Mouse (Mus musculus): ENCODE measurements around the gene Hist1h2bf. TPM values are rescaled to one million over a fixed set of nuclear protein-coding genes. Genes with fewer than 3 reads are reported as not detected.

Hist1h2bf gene
- polyA plus RNA-seq, 2 experiments = 3.4 to 15.9 TPM

GRCm38 (mm10) chr13:23524654-23525053 is 49.3 kb downstream of the Hist1h2bf start:
- Histone ChIP-seq H3K27ac (no peak overlapping the region), H3K36me3 (replicated peaks; ENCODE audit: control insufficient read depth, insufficient read depth, low read depth) (no peaks in the 10 kb centered on the region), H3K4me1 (replicated peaks; ENCODE audit: control insufficient read depth in 2 of 2, insufficient read depth in 2 of 2, low read length in 1 of 2) (peaks cover 12 to 23% of the 10 kb centered on the region in 2 experiments), H3K9ac (replicated peaks) (no peak overlapping the region), H3K9me3 (ENCODE audit: control insufficient read depth, low read length) (no peaks in the 10 kb centered on the region), H3K4me2 (ENCODE audit: low read depth) (peak overlapping the region; percentile 26), H3K4me3 (ENCODE audit: insufficient read depth in 1 of 2, low read depth in 2 of 2, low read length in 2 of 2) (no peak overlapping the region), H3K27me3 (ENCODE audit: control insufficient read depth, insufficient read depth, low read length) (no peaks in the 10 kb centered on the region)
- TF ChIP-seq EP300 (IDR thresholded peaks at IDR 0.05; ENCODE audit: low read depth) = no peak
- TF ChIP-seq CTCF (IDR thresholded peaks at IDR 0.05; ENCODE audit: low read depth) = peak; percentile 94
- ATAC-seq (ENCODE audit: insufficient read depth) = no peak
- peak; percentile 73 to 77 (median 76) for DNase-seq (ENCODE audit: low read depth in 3 of 3, low spot score in 3 of 3)
- WGBS (ENCODE audit: insufficient replicate concordance) = 9% methylated on average over 5 of the region's 5 CpGs

GRCm38 (mm10) chr13:23523976-23524375 is 50.0 kb downstream of the Hist1h2bf start:
- Histone ChIP-seq H3K9me3 (ENCODE audit: control insufficient read depth, low read length) (no peaks in the 10 kb centered on the region), H3K27me3 (ENCODE audit: control insufficient read depth, insufficient read depth, low read length) (no peaks in the 10 kb centered on the region), H3K4me2 (ENCODE audit: low read depth) (no peak overlapping the region), H3K4me1 (replicated peaks; ENCODE audit: control insufficient read depth in 2 of 2, insufficient read depth in 2 of 2, low read length in 1 of 2) (peaks cover 12 to 24% of the 10 kb centered on the region in 2 experiments), H3K4me3 (ENCODE audit: insufficient read depth in 1 of 2, low read depth in 2 of 2, low read length in 2 of 2) (no peak overlapping the region), H3K36me3 (replicated peaks; ENCODE audit: control insufficient read depth, insufficient read depth, low read depth) (no peaks in the 10 kb centered on the region), H3K9ac (replicated peaks) (no peak overlapping the region), H3K27ac (no peak overlapping the region)
- TF ChIP-seq CTCF (IDR thresholded peaks at IDR 0.05; ENCODE audit: low read depth) = no peak
- no peak for TF ChIP-seq EP300 (IDR thresholded peaks at IDR 0.05; ENCODE audit: low read depth)
- 30% methylated on average over 5 of the region's 5 CpGs for WGBS (ENCODE audit: insufficient replicate concordance)
- DNase-seq (ENCODE audit: low read depth in 3 of 3, low spot score in 3 of 3) = no peak
- ATAC-seq (ENCODE audit: insufficient read depth) = no peak

Small RNA genes within 50 kb of the gene (microRNA-seq; reads per million reads assigned to microRNA genes)
- gene Gm44297 (not detected), gene Gm44359 (not detected), gene Gm44394 (not detected)

Other genes starting within 250 kb of the Hist1h2bf start
Only the 30 nearest of the 35 such genes appear.
- gene Abt1, start 150.3 kb downstream of the Hist1h2bf start, polyA plus RNA-seq (2012; rRNA removed) = 2.4 and 4.0 TPM in 2 replicates
- gene Abt1, start 150.3 kb downstream of the Hist1h2bf start, polyA plus RNA-seq (2014; fragmentation: Nextera tagmentation; extraction: Ambion mirVana) = 5.2 and 5.3 TPM in 2 replicates
- 1.5 and 2.1 TPM in 2 replicates for gene Btn1a1, start 108.3 kb downstream of the Hist1h2bf start, polyA plus RNA-seq (2012; rRNA removed)
- 1.5 and 1.8 TPM in 2 replicates for gene Btn1a1, start 108.3 kb downstream of the Hist1h2bf start, polyA plus RNA-seq (2014; fragmentation: Nextera tagmentation; extraction: Ambion mirVana)
- gene Btn2a2, start 85.3 kb downstream of the Hist1h2bf start, polyA plus RNA-seq (2012; rRNA removed) = 0.01 TPM in 1 of 2 replicates, not detected in the other
- gene Btn2a2, start 85.3 kb downstream of the Hist1h2bf start, polyA plus RNA-seq (2014; fragmentation: Nextera tagmentation; extraction: Ambion mirVana) = not detected in 2 replicates
- gene Hist1h4h, start 43.1 kb downstream of the Hist1h2bf start, polyA plus RNA-seq (2012; rRNA removed) = 8.6 and 24.1 TPM in 2 replicates
- 5.3 and 6.1 TPM in 2 replicates for gene Hist1h4h, start 43.1 kb downstream of the Hist1h2bf start, polyA plus RNA-seq (2014; fragmentation: Nextera tagmentation; extraction: Ambion mirVana)
- gene Hist1h2af, start 40.3 kb downstream of the Hist1h2bf start, polyA plus RNA-seq (2012; rRNA removed) = 375 and 609 TPM in 2 replicates
- 14.2 and 17.4 TPM in 2 replicates for gene Hist1h2af, start 40.3 kb downstream of the Hist1h2bf start, polyA plus RNA-seq (2014; fragmentation: Nextera tagmentation; extraction: Ambion mirVana)
- 48.1 and 52.5 TPM in 2 replicates for gene Hist1h3g, start 38.8 kb downstream of the Hist1h2bf start, polyA plus RNA-seq (2012; rRNA removed)
- gene Hist1h3g, start 38.8 kb downstream of the Hist1h2bf start, polyA plus RNA-seq (2014; fragmentation: Nextera tagmentation; extraction: Ambion mirVana) = 8.6 and 9.6 TPM in 2 replicates
- 6.7 and 8.7 TPM in 2 replicates for gene Hist1h2bh, start 30.8 kb downstream of the Hist1h2bf start, polyA plus RNA-seq (2012; rRNA removed)
- 1.2 and 1.4 TPM in 2 replicates for gene Hist1h2bh, start 30.8 kb downstream of the Hist1h2bf start, polyA plus RNA-seq (2014; fragmentation: Nextera tagmentation; extraction: Ambion mirVana)
- gene Hist1h3f, start 30.1 kb downstream of the Hist1h2bf start, polyA plus RNA-seq (2012; rRNA removed) = 5.1 and 13.6 TPM in 2 replicates
- 1.00 and 1.1 TPM in 2 replicates for gene Hist1h3f, start 30.1 kb downstream of the Hist1h2bf start, polyA plus RNA-seq (2014; fragmentation: Nextera tagmentation; extraction: Ambion mirVana)
- gene Hist1h4f, start 22.5 kb downstream of the Hist1h2bf start, polyA plus RNA-seq (2012; rRNA removed) = 4.9 and 17.8 TPM in 2 replicates
- 0.75 and 1.6 TPM in 2 replicates for gene Hist1h4f, start 22.5 kb downstream of the Hist1h2bf start, polyA plus RNA-seq (2014; fragmentation: Nextera tagmentation; extraction: Ambion mirVana)
- gene Hist1h1d, start 20.9 kb downstream of the Hist1h2bf start, polyA plus RNA-seq (2012; rRNA removed) = 0.54 and 0.70 TPM in 2 replicates
- gene Hist1h1d, start 20.9 kb downstream of the Hist1h2bf start, polyA plus RNA-seq (2014; fragmentation: Nextera tagmentation; extraction: Ambion mirVana) = 1.2 and 1.6 TPM in 2 replicates
- 25.4 and 53.3 TPM in 2 replicates for gene Hist1h3e, start 11.8 kb downstream of the Hist1h2bf start, polyA plus RNA-seq (2012; rRNA removed)
- 3.9 and 5.1 TPM in 2 replicates for gene Hist1h3e, start 11.8 kb downstream of the Hist1h2bf start, polyA plus RNA-seq (2014; fragmentation: Nextera tagmentation; extraction: Ambion mirVana)
- gene Hist1h2ae, start 3.0 kb downstream of the Hist1h2bf start, polyA plus RNA-seq (2012; rRNA removed) = 10.8 and 14.3 TPM in 2 replicates
- 150 and 151 TPM in 2 replicates for gene Hist1h2ae, start 3.0 kb downstream of the Hist1h2bf start, polyA plus RNA-seq (2014; fragmentation: Nextera tagmentation; extraction: Ambion mirVana)
- 42.1 and 55.9 TPM in 2 replicates for gene Hist1h2bg, start 2.8 kb downstream of the Hist1h2bf start, polyA plus RNA-seq (2012; rRNA removed)
- gene Hist1h2bg, start 2.8 kb downstream of the Hist1h2bf start, polyA plus RNA-seq (2014; fragmentation: Nextera tagmentation; extraction: Ambion mirVana) = 6.9 and 10.2 TPM in 2 replicates
- 10.4 and 25.5 TPM in 2 replicates for gene Hist1h2ad, start 185 bp upstream of the Hist1h2bf start, polyA plus RNA-seq (2012; rRNA removed)
- gene Hist1h2ad, start 185 bp upstream of the Hist1h2bf start, polyA plus RNA-seq (2014; fragmentation: Nextera tagmentation; extraction: Ambion mirVana) = 4.7 and 5.1 TPM in 2 replicates
- gene Hist1h3d, start 1.6 kb upstream of the Hist1h2bf start, polyA plus RNA-seq (2012; rRNA removed) = 20.4 and 27.3 TPM in 2 replicates
- 7.1 and 7.2 TPM in 2 replicates for gene Hist1h3d, start 1.6 kb upstream of the Hist1h2bf start, polyA plus RNA-seq (2014; fragmentation: Nextera tagmentation; extraction: Ambion mirVana)
- gene Hist1h4d, start 7.4 kb upstream of the Hist1h2bf start, polyA plus RNA-seq (2012; rRNA removed) = 8.6 and 12.8 TPM in 2 replicates
- gene Hist1h4d, start 7.4 kb upstream of the Hist1h2bf start, polyA plus RNA-seq (2014; fragmentation: Nextera tagmentation; extraction: Ambion mirVana) = 152 and 155 TPM in 2 replicates
- 2.8 and 3.3 TPM in 2 replicates for gene Hist1h2be, start 46.9 kb upstream of the Hist1h2bf start, polyA plus RNA-seq (2012; rRNA removed)
- 0.95 and 1.3 TPM in 2 replicates for gene Hist1h2be, start 46.9 kb upstream of the Hist1h2bf start, polyA plus RNA-seq (2014; fragmentation: Nextera tagmentation; extraction: Ambion mirVana)
- gene Hist1h1e, start 48.4 kb upstream of the Hist1h2bf start, polyA plus RNA-seq (2012; rRNA removed) = 6.3 and 8.0 TPM in 2 replicates
- gene Hist1h1e, start 48.4 kb upstream of the Hist1h2bf start, polyA plus RNA-seq (2014; fragmentation: Nextera tagmentation; extraction: Ambion mirVana) = 23.1 and 24.4 TPM in 2 replicates
- gene Hist1h2ac, start 109.8 kb upstream of the Hist1h2bf start, polyA plus RNA-seq (2012; rRNA removed) = 1.5 and 1.8 TPM in 2 replicates
- 1.1 and 1.3 TPM in 2 replicates for gene Hist1h2ac, start 109.8 kb upstream of the Hist1h2bf start, polyA plus RNA-seq (2014; fragmentation: Nextera tagmentation; extraction: Ambion mirVana)
- 67.1 and 79.7 TPM in 2 replicates for gene Hist1h2bc, start 110.0 kb upstream of the Hist1h2bf start, polyA plus RNA-seq (2012; rRNA removed)
- gene Hist1h2bc, start 110.0 kb upstream of the Hist1h2bf start, polyA plus RNA-seq (2014; fragmentation: Nextera tagmentation; extraction: Ambion mirVana) = 104 and 106 TPM in 2 replicates
- 0.13 TPM in 1 of 2 replicates, not detected in the other for gene Hist1h1t, start 121.6 kb upstream of the Hist1h2bf start, polyA plus RNA-seq (2012; rRNA removed)
- gene Hist1h1t, start 121.6 kb upstream of the Hist1h2bf start, polyA plus RNA-seq (2014; fragmentation: Nextera tagmentation; extraction: Ambion mirVana) = not detected in 2 replicates
- gene Hist1h4c, start 124.3 kb upstream of the Hist1h2bf start, polyA plus RNA-seq (2012; rRNA removed) = 3.5 and 6.2 TPM in 2 replicates
- gene Hist1h4c, start 124.3 kb upstream of the Hist1h2bf start, polyA plus RNA-seq (2014; fragmentation: Nextera tagmentation; extraction: Ambion mirVana) = 8.5 and 10.1 TPM in 2 replicates
- gene Hfe, start 136.7 kb upstream of the Hist1h2bf start, polyA plus RNA-seq (2012; rRNA removed) = 2.8 and 3.4 TPM in 2 replicates
- 10.8 and 12.2 TPM in 2 replicates for gene Hfe, start 136.7 kb upstream of the Hist1h2bf start, polyA plus RNA-seq (2014; fragmentation: Nextera tagmentation; extraction: Ambion mirVana)
- 37.4 and 46.8 TPM in 2 replicates for gene Hist1h1c, start 164.6 kb upstream of the Hist1h2bf start, polyA plus RNA-seq (2012; rRNA removed)
- 72.5 and 86.6 TPM in 2 replicates for gene Hist1h1c, start 164.6 kb upstream of the Hist1h2bf start, polyA plus RNA-seq (2014; fragmentation: Nextera tagmentation; extraction: Ambion mirVana)
- 48.5 and 88.2 TPM in 2 replicates for gene Hist1h3c, start 171.4 kb upstream of the Hist1h2bf start, polyA plus RNA-seq (2012; rRNA removed)
- 3.6 and 5.7 TPM in 2 replicates for gene Hist1h3c, start 171.4 kb upstream of the Hist1h2bf start, polyA plus RNA-seq (2014; fragmentation: Nextera tagmentation; extraction: Ambion mirVana)
- 20.0 and 34.0 TPM in 2 replicates for gene Hist1h2bb, start 172.5 kb upstream of the Hist1h2bf start, polyA plus RNA-seq (2012; rRNA removed)
- gene Hist1h2bb, start 172.5 kb upstream of the Hist1h2bf start, polyA plus RNA-seq (2014; fragmentation: Nextera tagmentation; extraction: Ambion mirVana) = 2.6 and 3.5 TPM in 2 replicates
- 45.2 and 45.3 TPM in 2 replicates for gene Hist1h2ab, start 176.9 kb upstream of the Hist1h2bf start, polyA plus RNA-seq (2012; rRNA removed)
- gene Hist1h2ab, start 176.9 kb upstream of the Hist1h2bf start, polyA plus RNA-seq (2014; fragmentation: Nextera tagmentation; extraction: Ambion mirVana) = 70.4 and 74.8 TPM in 2 replicates
- 40.0 and 45.7 TPM in 2 replicates for gene Hist1h3b, start 178.1 kb upstream of the Hist1h2bf start, polyA plus RNA-seq (2012; rRNA removed)
- gene Hist1h3b, start 178.1 kb upstream of the Hist1h2bf start, polyA plus RNA-seq (2014; fragmentation: Nextera tagmentation; extraction: Ambion mirVana) = 8.9 and 11.4 TPM in 2 replicates
- gene Hist1h4b, start 182.8 kb upstream of the Hist1h2bf start, polyA plus RNA-seq (2012; rRNA removed) = 9.2 and 21.6 TPM in 2 replicates
- gene Hist1h4b, start 182.8 kb upstream of the Hist1h2bf start, polyA plus RNA-seq (2014; fragmentation: Nextera tagmentation; extraction: Ambion mirVana) = 4.5 and 5.1 TPM in 2 replicates
- 4.3 and 11.8 TPM in 2 replicates for gene Hist1h4a, start 187.0 kb upstream of the Hist1h2bf start, polyA plus RNA-seq (2012; rRNA removed)
- gene Hist1h4a, start 187.0 kb upstream of the Hist1h2bf start, polyA plus RNA-seq (2014; fragmentation: Nextera tagmentation; extraction: Ambion mirVana) = 0.57 and 0.78 TPM in 2 replicates

All from liver, embryonic 14.5 days (tissue).